Mouse (Mus musculus): Measurements from ENCODE around the gene Ccl6. TPM values are rescaled to one million over a fixed set of nuclear protein-coding genes. Genes with fewer than 3 reads are reported as not detected.

Ccl6 gene
- 0.61 TPM for polyA plus RNA-seq (2017; shearing (Covaris generic))

GRCm38 (mm10) chr11:83592853-83593252, at the start of gene Ccl6:
Gene Ccl6, minus strand, starts transcription at chr11:83593087.

GRCm38 (mm10) chr11:83578186-83578760, 14.6 kb downstream of the Ccl6 start, which contains the start of gene Ccl9:
Gene Ccl9, minus strand, starts transcription at chr11:83578636.

Other genes with a start within 250 kb of the Ccl6 start
- not detected for gene Rasl10b, start 183.9 kb downstream of the Ccl6 start, polyA plus RNA-seq (2017; shearing (Covaris generic))
- gene Gas2l2, start 163.6 kb downstream of the Ccl6 start, polyA plus RNA-seq (2017; shearing (Covaris generic)): not detected
- 1.5 TPM for gene 1700020L24Rik, start 155.4 kb downstream of the Ccl6 start, polyA plus RNA-seq (2017; shearing (Covaris generic))
- gene Mmp28, start 130.0 kb downstream of the Ccl6 start, polyA plus RNA-seq (2017; shearing (Covaris generic)): not detected
- gene Taf15, start 120.0 kb downstream of the Ccl6 start, polyA plus RNA-seq (2017; shearing (Covaris generic)): 22.7 TPM
- not detected for gene Heatr9, start 70.9 kb downstream of the Ccl6 start, polyA plus RNA-seq (2017; shearing (Covaris generic))
- gene Ccl5, start 62.6 kb downstream of the Ccl6 start, polyA plus RNA-seq (2017; shearing (Covaris generic)): 101 TPM
- gene Ccl9, start 14.5 kb downstream of the Ccl6 start, polyA plus RNA-seq (2017; shearing (Covaris generic)): not detected
- gene Rpl9-ps1, start 52.5 kb upstream of the Ccl6 start, polyA plus RNA-seq (2017; shearing (Covaris generic)): 0.60 TPM
- 0.37 TPM for gene Ccl3, start 56.3 kb upstream of the Ccl6 start, polyA plus RNA-seq (2017; shearing (Covaris generic))
- gene Ccl4, start 69.5 kb upstream of the Ccl6 start, polyA plus RNA-seq (2017; shearing (Covaris generic)): 2.7 TPM
- gene Wfdc17, start 110.9 kb upstream of the Ccl6 start, polyA plus RNA-seq (2017; shearing (Covaris generic)): not detected
- not detected for gene Wfdc18, start 115.9 kb upstream of the Ccl6 start, polyA plus RNA-seq (2017; shearing (Covaris generic))
- gene Wfdc21, start 153.9 kb upstream of the Ccl6 start, polyA plus RNA-seq (2017; shearing (Covaris generic)): not detected
- 41.2 TPM for gene Heatr6, start 160.6 kb upstream of the Ccl6 start, polyA plus RNA-seq (2017; shearing (Covaris generic))